Mouse (Mus musculus) embryo, embryonic 9.5 days (tissue): ENCODE measurements around the gene Slc25a16.
A peak's percentile ranks its signal among the peaks of the same experiment; 100 is the strongest.

Experiments
- DNase-seq: peaks from one replicate; pipeline ENCODE4 v3.0.0-alpha.2; 2017; ENCODE audit errors: extremely low spot score

Slc25a16 gene

DNA sequence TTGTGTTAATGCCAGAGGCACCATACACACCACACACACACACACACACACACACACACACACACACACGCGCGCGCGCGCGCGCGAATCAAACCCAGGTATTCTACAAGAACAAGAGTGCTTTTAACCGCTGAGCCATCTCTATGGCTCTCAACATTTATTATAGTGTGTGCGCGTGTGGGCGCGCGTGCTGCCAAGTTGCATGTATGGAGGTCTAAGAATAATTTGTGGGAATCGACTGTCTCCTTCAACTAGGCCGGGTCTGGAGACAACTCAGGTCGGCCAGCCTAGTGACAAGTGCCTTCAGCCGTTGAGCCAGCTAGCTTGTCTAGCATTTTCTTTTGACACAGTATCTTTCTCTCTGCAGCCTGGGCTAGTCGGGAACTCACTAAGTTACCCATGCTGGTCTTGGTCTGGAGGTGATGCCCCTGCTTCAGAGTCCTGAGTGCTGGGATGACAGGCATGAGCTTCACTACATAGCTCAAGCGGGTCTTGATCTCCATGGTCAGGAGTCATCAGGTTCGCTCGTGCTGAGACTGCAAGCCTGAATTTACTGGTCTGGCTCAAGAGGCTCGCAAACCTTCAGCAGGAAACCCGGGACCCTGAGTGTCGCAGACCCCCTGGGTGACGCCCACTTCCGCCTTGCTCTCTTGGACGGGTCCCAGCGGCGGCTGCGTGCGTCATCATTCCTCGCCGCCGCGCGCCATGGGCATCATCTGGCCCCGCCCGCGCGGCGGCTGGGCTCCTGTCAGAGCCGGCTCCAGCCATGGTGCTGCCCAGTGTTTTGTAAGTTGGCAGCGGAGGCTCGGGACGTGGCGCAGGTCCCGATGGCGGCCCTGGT is at the start of gene Slc25a16:
Gene Slc25a16, plus strand, starts transcription at position 709 of the 841 bp plus-strand sequence.
- DNase-seq: peak; percentile 93

- no peak for DNase-seq
These were observed 45.6 kb upstream of the Slc25a16 start for GRCm38 (mm10) chr10:62874828-62875227.

- DNase-seq: no peak
These were observed 44.9 kb upstream of the Slc25a16 start for GRCm38 (mm10) chr10:62875565-62875964.

DNA sequence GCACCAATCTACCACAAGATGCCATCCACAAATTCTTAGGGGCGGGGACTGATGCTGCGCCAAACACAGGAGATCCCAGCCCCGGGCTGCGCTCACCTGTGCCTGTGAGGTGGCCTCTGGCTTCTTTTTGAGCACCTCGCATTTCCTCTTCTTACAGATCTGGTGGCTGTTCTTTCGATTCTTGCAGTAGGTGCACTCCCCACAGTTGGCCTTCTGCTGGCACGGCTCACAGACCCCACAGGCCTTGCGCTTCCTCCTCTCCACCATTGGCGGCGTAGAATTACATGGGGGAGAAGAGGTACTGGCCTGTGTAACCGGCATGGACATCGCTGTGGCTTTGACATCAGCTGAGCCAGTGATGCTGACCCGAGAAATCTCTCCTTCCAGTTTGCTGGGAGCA is 42.4 kb upstream of the Slc25a16 start:
- DNase-seq: no peak

GRCm38 (mm10) chr10:62881211-62881610 is 39.2 kb upstream of the Slc25a16 start:
- DNase-seq: no peak

DNA sequence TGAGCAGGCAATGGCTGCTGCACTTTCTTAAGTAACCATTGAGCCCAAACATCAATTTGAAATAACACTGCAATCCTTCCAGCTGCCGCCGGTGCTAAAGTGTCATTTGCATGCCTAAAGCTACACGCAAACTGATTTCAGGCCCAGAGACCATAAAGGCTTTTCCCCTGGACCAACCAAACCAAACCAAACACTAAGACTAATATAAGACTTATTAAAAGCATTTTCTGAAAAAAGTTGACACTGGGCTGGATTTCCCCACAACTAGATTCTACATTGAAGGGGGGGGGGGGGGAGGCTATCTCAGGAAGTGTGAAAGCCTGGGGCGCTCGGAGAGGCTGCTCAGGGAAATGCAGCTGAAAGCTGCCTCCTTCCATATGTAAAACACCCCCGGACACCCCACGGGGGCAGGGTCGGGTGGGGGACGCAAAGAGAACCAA is 36.5 kb upstream of the Slc25a16 start:
- DNase-seq: no peak

DNA sequence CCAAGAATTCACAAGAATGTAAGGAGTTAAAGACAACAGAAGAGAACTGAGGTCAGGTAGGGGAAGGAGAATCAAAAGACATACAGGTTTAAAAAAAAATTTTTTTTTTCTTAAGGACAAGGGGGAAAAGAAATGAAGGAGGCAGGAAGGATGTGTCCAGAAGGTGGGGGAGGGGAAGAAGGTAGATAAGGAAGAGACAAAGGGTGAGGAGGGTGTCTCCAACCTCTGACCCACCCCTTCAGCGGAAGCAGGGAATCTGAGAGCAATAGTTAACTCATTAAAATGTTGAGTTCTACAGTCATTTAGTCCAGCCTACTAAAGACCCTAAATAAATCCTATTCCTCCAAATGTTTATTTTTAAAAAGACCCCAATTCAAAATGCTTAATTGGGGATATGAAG is 35.9 kb upstream of the Slc25a16 start:
- no peak for DNase-seq

GRCm38 (mm10) chr10:62885460-62885859 is 35.0 kb upstream of the Slc25a16 start:
- no peak for DNase-seq

GRCm38 (mm10) chr10:62885969-62886798 is 34.2 kb upstream of the Slc25a16 start:
- peak; percentile 73 for DNase-seq

DNA sequence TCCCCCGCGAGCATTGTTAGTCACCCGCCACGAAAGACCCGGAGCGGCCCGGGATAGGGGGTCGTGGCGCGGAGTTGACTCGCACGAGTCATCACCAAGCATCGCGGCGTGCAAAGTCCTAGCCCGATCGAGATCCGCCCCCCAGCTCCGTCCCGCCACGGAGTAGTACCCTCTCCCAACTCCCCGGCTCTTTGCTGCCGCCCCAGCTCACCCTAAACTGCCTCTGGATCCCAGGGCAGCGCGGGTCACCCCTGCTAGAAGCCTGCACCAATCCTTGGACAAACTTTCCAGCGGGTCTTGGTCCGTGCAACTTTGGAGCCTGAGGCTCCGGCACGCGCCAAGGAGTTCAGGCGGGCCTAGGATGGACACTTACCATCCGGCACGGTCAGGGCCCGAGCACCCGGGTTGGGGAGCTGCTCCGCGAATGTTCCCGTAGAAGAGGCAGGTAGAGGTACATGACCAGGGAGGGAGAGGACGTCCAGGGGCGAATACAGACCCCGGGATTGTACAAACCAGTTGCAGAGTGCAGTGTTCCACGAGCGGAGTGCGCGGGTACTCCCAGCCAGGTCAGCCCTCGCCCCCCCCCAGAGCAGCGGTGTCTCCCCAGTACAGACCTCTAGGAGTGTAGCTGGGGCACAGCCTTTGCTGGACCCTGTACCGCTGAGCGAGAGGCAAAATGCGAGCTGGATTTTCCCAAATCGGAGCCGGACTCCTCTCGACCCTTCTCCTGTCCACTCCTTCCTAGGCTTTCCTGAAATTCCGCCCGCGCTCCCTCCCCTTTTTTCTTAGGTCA is 33.4 kb upstream of the Slc25a16 start:
- peak; percentile 92 for DNase-seq

GRCm38 (mm10) chr10:62891025-62891424 is 29.4 kb upstream of the Slc25a16 start:
- no peak for DNase-seq

DNA sequence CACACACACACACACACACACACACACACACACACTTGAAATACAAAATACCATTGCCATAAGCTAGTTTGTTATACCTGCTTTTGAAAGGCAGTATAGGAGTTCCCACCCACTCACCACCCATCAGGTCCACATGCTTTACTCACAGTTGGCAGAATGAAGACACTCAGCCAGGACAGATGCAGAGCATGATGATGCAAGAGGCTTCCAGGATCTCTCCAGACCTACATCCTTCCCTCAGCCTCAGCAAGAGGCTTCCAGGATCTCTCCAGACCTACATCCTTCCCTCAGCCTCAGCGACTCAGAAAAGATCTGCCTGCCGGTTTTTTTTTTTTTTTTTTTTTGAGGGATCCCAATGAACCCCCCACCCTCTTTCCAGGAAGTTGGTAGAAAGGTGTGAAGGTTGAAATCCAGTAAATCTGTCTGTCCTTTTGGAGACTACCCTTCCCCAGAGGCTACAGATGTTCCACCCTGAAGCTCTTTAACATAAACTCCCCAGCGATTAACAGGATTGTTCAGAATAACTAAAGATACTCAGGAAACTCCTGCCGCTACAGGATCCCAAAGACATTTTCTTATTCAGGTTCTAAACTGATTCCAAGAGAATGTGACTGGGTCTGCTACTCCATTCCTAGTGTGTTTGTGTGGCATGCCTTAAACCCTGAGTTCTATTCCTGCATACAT is 27.7 kb upstream of the Slc25a16 start:
- no peak for DNase-seq

- DNase-seq: no peak
These were observed 27.0 kb upstream of the Slc25a16 start for GRCm38 (mm10) chr10:62893356-62893884.

DNA sequence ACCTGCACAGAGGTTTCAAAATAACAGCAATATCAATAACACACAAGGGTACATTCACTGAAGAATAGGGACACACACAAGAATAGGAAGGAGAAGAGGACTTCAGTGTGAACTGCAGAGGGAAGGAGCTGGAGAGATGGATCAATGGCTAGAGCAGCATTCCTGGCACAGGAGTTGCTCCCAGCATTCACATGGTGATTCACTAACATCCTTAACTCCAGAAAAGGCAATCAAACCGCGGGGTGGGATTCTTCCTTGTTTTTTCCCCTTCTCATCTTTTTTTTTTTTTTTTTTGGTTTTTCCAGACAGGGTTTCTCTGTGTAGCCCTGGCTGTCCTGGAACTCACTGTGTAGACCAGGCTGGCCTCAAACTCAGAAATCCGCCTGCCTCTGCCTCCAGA is 26.0 kb upstream of the Slc25a16 start:
- DNase-seq: no peak

GRCm38 (mm10) chr10:62895386-62895785 is 25.0 kb upstream of the Slc25a16 start:
- no peak for DNase-seq

GRCm38 (mm10) chr10:62896035-62896434 is 24.4 kb upstream of the Slc25a16 start:
- no peak for DNase-seq

DNA sequence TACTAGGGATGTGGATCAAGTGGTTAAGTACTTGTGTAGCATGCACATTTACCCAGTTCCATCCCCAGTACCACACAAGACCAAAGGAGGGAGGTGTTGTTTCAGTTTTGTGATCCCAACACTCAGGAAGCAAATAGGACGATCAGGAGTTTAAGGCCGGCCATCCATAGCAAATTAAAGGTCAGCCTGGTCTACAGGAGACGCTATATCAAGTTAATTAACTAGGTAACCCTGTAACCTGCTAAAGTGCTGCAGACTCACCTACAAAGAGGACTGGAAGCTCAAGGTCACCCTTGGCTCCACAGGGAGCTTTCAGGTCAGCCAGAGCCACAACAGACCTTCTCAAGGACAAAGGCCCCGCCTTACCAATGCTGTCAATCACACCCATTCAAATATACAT is 23.7 kb upstream of the Slc25a16 start:
- DNase-seq: no peak

- no peak for DNase-seq
These were observed 23.0 kb upstream of the Slc25a16 start for GRCm38 (mm10) chr10:62897437-62897836.

DNA sequence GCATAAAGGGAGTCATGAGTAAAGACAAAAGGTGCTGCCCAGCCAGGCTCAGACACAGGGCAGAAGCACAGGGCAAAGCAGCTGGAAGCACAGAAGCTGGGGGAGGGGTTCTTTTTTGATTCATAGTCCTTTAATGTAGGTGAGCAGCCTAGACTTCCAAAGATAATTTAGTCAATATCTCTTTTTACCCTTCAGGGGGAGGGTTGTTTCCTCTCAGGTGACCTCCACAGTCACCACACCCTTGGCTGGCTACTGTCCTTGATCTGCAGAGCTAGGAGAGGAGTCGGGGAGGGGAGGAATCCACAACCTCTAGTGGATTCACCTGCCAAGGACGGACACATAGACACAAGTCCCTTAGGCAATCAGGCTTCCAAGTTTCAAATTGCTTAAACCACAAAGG is 22.4 kb upstream of the Slc25a16 start:
- no peak for DNase-seq

DNA sequence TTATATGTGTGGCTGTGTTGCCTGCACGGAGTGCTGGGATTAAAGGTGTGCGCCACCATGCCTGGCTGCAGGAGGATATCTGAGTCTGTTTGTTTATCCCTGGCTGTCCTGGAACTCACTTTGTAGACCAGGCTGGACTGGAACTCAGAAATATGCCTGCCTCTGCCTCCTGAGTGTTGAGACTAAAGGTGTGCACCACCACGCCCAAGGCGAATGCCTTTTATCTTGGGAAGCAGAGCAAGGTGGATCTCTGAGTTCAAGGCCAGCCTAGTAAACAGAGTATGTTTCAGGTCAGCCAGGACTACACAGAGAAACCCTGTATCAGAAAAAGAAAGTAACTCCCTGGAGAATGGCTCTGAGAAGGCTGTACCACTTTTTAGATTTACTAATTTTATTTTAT is 20.3 kb upstream of the Slc25a16 start:
- no peak for DNase-seq

- DNase-seq: no peak
These were observed 18.6 kb upstream of the Slc25a16 start for GRCm38 (mm10) chr10:62901826-62902225.
